Mouse (Mus musculus) midbrain, postnatal 0 days (tissue): ENCODE measurements around the gene Ptpn14. TPM values are rescaled to one million over a fixed set of nuclear protein-coding genes. Genes with fewer than 3 reads are reported as not detected.

ENCODE experiments used
- ATAC-seq: fragments of 200-750 bp; cut with Nextera tagmentation; 2 replicates; pipeline ENCODE4 v1.8.0; 2017; ENCODE audit warnings: moderate number of reproducible peaks, mild to moderate bottlenecking, moderate TSS enrichment, moderate library complexity; ENCODE audit not compliant: low FRiP score
- DNase-seq: peaks from one replicate; pipeline ENCODE4 v3.0.0-alpha.2; 2015; ENCODE audit warnings: low spot score
- H3K27ac ChIP-seq: fragments of 300-500 bp; sonication (generic); 2 replicates; pipeline ENCODE4 v1.5.1; 2014; ENCODE audit warnings: low read depth, mild to moderate bottlenecking, low read length, mixed read lengths
- H3K27me3 ChIP-seq: fragments of 300-500 bp; sonication (generic); 2 replicates; pipeline ENCODE4 v1.6.1; 2014; ENCODE audit warnings: low read length, control low read depth, mixed read lengths; ENCODE audit not compliant: insufficient read depth
- H3K36me3 ChIP-seq: fragments of 300-500 bp; sonication (generic); 2 replicates; pipeline ENCODE4 v1.6.1; 2014; ENCODE audit warnings: low read length, control low read depth, mixed read lengths; ENCODE audit not compliant: insufficient read depth
- H3K4me1 ChIP-seq: fragments of 300-500 bp; sonication (generic); 2 replicates; pipeline ENCODE4 v1.6.1; 2014; ENCODE audit warnings: mild to moderate bottlenecking, control low read depth, antibody characterized with exemption, low read length, mixed read lengths; ENCODE audit not compliant: insufficient read depth
- H3K4me2 ChIP-seq: fragments of 300-500 bp; sonication (generic); 2 replicates; pipeline ENCODE4 v1.6.1; 2014; ENCODE audit warnings: low read depth, mild to moderate bottlenecking, low read length, mixed read lengths; ENCODE audit not compliant: poor library complexity, severe bottlenecking
- H3K4me3 ChIP-seq: fragments of 300-500 bp; sonication (generic); 2 replicates; pipeline ENCODE4 v1.5.1; 2014; ENCODE audit warnings: low read depth, mild to moderate bottlenecking, low read length, moderate library complexity
- H3K9ac ChIP-seq: fragments of 300-500 bp; sonication (generic); replicated peaks from 2 replicates; pipeline ENCODE4 v1.6.1; 2014; ENCODE audit warnings: mild to moderate bottlenecking, low read length, moderate library complexity, mixed read lengths; ENCODE audit not compliant: poor library complexity, severe bottlenecking
- H3K9me3 ChIP-seq: fragments of 300-500 bp; sonication (generic); 2 replicates; pipeline ENCODE4 v1.6.1; 2016; ENCODE audit warnings: low read length, control low read depth
- CTCF ChIP-seq: IDR thresholded peaks from 2 replicates; pipeline ENCODE4 v1.5.1; 2016; ENCODE audit warnings: antibody characterized with exemption, mild to moderate bottlenecking
- WGBS: fragments of 180-500 bp; shearing (Covaris S2); extraction: QIAGEN DNeasy Blood & Tissue Kit; methylation state at CpG from one replicate; pipeline ENCODE4 v1.1.7; 2014; 5-methylcytosine and 5-hydroxymethylcytosine counted together
- polyA plus RNA-seq: library from polyadenylated mRNA; unstranded; fragments of >200 nt; fragmentation: Nextera tagmentation; extraction: Ambion mirVana; gene quantifications from 2 replicates; pipeline ENCODE4 v1.2.1, GENCODE M21; 2015
- total RNA-seq: library from RNA; depleted of rRNA; stranded (reverse); fragments of >200 nt; gene quantifications from 2 replicates; pipeline ENCODE4 v1.2.3, GENCODE M21; 2014; rRNA removed

The Ptpn14 gene
- total and polyA plus RNA-seq, 2 experiments from 2014 or later: 1.1 to 6.5 TPM

DNA sequence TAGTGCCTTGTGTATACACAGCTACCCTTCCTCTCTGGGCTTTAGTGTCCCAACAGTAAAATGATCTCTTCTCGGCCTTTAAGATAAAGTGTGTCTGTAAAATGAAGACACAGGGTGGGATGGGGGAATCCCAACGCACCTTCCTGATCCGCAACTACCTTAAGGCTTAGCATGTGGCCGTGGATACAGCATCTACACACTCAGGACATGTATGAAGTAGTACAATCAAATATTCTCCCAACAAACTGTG lies 193.4 kb downstream of the Ptpn14 start:
- Histone ChIP-seq H3K27ac (peak overlapping the region; percentile 44; the same call in 1 of the 2 replicates), H3K4me1 (peaks cover 14% of the 10 kb centered on the region; the same call in 1 of the 2 replicates), H3K36me3 (no peaks in the 10 kb centered on the region), H3K4me2 (peak overlapping the region; percentile 94), H3K4me3 (peak overlapping the region; percentile 63), H3K9ac (peak overlapping the region; percentile 77), H3K27me3 (no peaks in the 10 kb centered on the region), H3K9me3 (no peaks in the 10 kb centered on the region)
- TF ChIP-seq CTCF: no peak
- no peak for ATAC-seq
- DNase-seq: peak; percentile 32
- WGBS: 7% methylated on average over 4 of the region's 4 CpGs

DNA sequence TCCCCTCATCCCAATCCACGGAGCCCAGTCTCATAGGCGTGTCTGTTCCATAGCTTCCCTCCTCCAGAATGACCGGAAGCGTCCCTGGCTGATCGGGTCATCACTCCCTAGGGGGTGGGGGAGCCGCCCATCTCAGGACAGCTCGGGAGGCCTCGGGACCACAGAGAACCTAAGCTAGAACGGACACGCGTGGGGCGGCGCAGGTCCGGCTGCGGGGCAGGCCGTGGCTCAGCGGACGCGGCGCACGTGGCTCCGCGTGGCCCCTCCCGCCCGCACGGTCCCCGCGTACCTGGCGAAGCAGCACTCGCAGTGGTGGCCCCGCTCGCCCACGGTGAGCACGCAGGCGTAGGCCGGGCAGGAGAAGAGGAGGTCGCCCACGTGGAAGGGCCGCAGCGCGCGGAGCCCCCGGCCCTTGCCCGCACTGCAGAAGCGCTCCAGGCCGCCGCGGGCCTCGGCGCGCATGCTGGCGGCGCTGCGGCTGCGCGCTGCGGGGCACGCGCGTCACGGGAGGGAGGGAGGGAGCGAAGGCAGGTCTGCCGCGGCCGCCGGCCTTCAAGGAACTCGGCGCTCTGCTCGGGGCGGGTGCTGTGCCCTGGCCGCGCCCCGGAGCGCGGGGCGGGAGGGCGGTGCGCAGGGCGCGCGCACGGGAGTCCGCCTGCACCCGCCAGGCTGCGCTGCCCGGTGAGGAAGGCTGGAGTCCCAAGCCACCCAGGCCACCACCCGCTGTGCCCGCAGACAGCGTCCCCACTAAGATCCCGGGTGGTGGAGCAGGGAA lies 193.9 kb downstream of the Ptpn14 start, which contains the start of gene Smyd2:
Smyd2 (minus strand) TSS at position 546 of the 775 bp plus-strand sequence.
- WGBS: 0% methylated on average over 67 of the region's 90 CpGs
- Histone ChIP-seq H3K4me3 (peak within 1 kb of the TSS; percentile 63), H3K4me2 (peak within 1 kb of the TSS; percentile 94), H3K9ac (peak within 1 kb of the TSS; percentile 77), H3K36me3 (no peaks in the 10 kb centered on the region), H3K27me3 (no peaks in the 10 kb centered on the region), H3K4me1 (peaks cover 14% of the 10 kb centered on the region; the same call in 1 of the 2 replicates), H3K27ac (peak within 1 kb of the TSS; percentile 44; the same call in 1 of the 2 replicates), H3K9me3 (no peaks in the 10 kb centered on the region)
- TF ChIP-seq CTCF: no peak; the same call in 1 of the 2 replicates
- DNase-seq: peak; percentile 78
- peak; percentile 86 for ATAC-seq

DNA sequence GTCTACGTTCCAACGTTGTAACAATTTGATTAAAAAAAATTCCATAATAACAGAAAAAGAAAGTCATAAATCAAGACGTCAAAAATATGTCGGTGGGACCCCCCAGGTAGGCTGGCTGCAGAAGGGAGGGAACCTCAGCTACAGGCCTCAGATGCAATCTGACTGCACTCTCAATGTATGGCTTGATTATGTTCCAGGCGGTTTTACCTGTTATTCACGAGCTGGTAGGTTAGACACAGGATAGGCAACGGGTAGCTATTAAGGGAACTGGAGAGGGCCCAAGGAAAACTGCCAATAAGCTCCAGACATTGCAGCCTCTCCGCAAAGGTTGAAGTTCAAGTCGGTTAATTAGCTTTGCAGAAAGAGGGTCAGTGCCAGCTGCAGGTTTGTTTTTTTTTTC lies 194.7 kb downstream of the Ptpn14 start:
- H3K36me3 ChIP-seq: no peaks in the 10 kb centered on the region
- peak overlapping the region; percentile 94 for H3K4me2 ChIP-seq
- 0 out of 2 replicates have a peak overlapping the region, but pooled peaks have one; percentile 19 for H3K9ac ChIP-seq
- no peaks in the 10 kb centered on the region for H3K9me3 ChIP-seq
- DNase-seq: no peak
- TF ChIP-seq CTCF: no peak
- H3K27me3 ChIP-seq: no peaks in the 10 kb centered on the region
- no peak overlapping the region for H3K27ac ChIP-seq
- peak overlapping the region; percentile 63 for H3K4me3 ChIP-seq
- peaks cover 14% of the 10 kb centered on the region; the same call in 1 of the 2 replicates for H3K4me1 ChIP-seq
- ATAC-seq: no peak
- 20% methylated on average over 9 of the region's 9 CpGs for WGBS

- H3K4me1 ChIP-seq: peaks cover 14% of the 10 kb centered on the region; the same call in 1 of the 2 replicates
- TF ChIP-seq CTCF: no peak
- H3K9ac ChIP-seq: no peak overlapping the region
- no peak for DNase-seq
- no peaks in the 10 kb centered on the region for H3K27me3 ChIP-seq
- no peaks in the 10 kb centered on the region for H3K36me3 ChIP-seq
- no peak overlapping the region for H3K27ac ChIP-seq
- H3K4me3 ChIP-seq: no peak overlapping the region
- WGBS: 84% methylated on average over 4 of the region's 4 CpGs
- no peaks in the 10 kb centered on the region for H3K9me3 ChIP-seq
- ATAC-seq: no peak
- no peak overlapping the region for H3K4me2 ChIP-seq
Observed at GRCm38 (mm10) chr1:189923157-189923556, 195.1 kb downstream of the Ptpn14 start.

- Histone ChIP-seq H3K4me3 (no peak overlapping the region), H3K9ac (no peak overlapping the region), H3K4me1 (peaks cover 14% of the 10 kb centered on the region; the same call in 1 of the 2 replicates), H3K27me3 (no peaks in the 10 kb centered on the region), H3K36me3 (no peaks in the 10 kb centered on the region), H3K27ac (no peak overlapping the region), H3K9me3 (no peaks in the 10 kb centered on the region), H3K4me2 (no peak overlapping the region)
- no peak for DNase-seq
- 71% methylated on average over 22 of the region's 22 CpGs for WGBS
- ATAC-seq: no peak
- TF ChIP-seq CTCF: no peak
Observed at GRCm38 (mm10) chr1:189923871-189924568, 196.0 kb downstream of the Ptpn14 start.

DNA sequence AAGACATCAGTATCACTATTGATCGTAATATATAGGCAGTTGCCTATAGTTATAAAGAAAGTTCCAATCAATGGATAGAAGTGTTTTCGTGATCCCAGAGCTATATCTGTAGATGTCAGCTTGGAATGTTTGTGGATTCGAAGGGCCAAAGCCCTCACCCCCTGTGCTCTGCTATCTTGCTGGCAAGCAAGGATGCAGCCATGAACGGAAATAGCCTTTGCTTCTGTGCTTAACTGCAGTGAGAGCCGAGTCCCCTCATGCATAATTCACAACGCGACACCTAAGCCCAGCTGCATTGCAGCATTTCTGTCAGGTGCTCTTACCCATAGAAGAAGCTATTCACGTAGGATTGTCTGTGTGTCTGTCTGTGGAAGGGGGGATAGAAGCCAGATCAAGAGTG lies 198.2 kb downstream of the Ptpn14 start:
- 58% methylated on average over 8 of the region's 8 CpGs for WGBS
- no peak overlapping the region for H3K9ac ChIP-seq
- H3K27me3 ChIP-seq: no peaks in the 10 kb centered on the region
- no peak overlapping the region for H3K4me3 ChIP-seq
- no peak for DNase-seq
- no peaks in the 10 kb centered on the region for H3K36me3 ChIP-seq
- H3K27ac ChIP-seq: no peak overlapping the region
- H3K9me3 ChIP-seq: no peaks in the 10 kb centered on the region
- TF ChIP-seq CTCF: no peak
- 0 out of 2 replicates have a peak, but pooled peaks cover 4% of the 10 kb centered on the region for H3K4me1 ChIP-seq
- no peak overlapping the region for H3K4me2 ChIP-seq
- no peak for ATAC-seq

Other genes with a start within 250 kb of the Ptpn14 start
- gene Cenpf, start 40.2 kb upstream of the Ptpn14 start, total RNA-seq: 1.8 and 3.0 TPM in 2 replicates
- 4.3 and 6.8 TPM in 2 replicates for gene Cenpf, start 40.2 kb upstream of the Ptpn14 start, polyA plus RNA-seq
- gene Smyd2, start 194.1 kb downstream of the Ptpn14 start, total RNA-seq: 62.3 and 66.3 TPM in 2 replicates
- 88.7 and 91.9 TPM in 2 replicates for gene Smyd2, start 194.1 kb downstream of the Ptpn14 start, polyA plus RNA-seq